Mouse (Mus musculus) embryonic facial prominence, embryonic 12.5 days (tissue): Measurements from ENCODE around the gene Impad1. TPM values are rescaled to one million over a fixed set of nuclear protein-coding genes. Genes with fewer than 3 reads are reported as not detected.

Experiments used
- ATAC-seq: fragments of 200-750 bp; cut with Nextera tagmentation; 2 replicates; pipeline ENCODE4 v1.8.0; 2017; ENCODE audit not compliant: insufficient number of reproducible peaks, insufficient read depth, low FRiP score, low TSS enrichment
- H3K27ac ChIP-seq: fragments of 300-500 bp; sonication (generic); 2 replicates; pipeline ENCODE4 v1.5.1; 2016; ENCODE audit warnings: mild to moderate bottlenecking
- H3K27me3 ChIP-seq: fragments of 300-500 bp; sonication (generic); 2 replicates; pipeline ENCODE4 v1.6.1; 2016; ENCODE audit warnings: mild to moderate bottlenecking, moderate library complexity
- H3K36me3 ChIP-seq: fragments of 300-500 bp; sonication (generic); 2 replicates; pipeline ENCODE4 v1.6.1; 2016; ENCODE audit warnings: mild to moderate bottlenecking
- H3K4me1 ChIP-seq: fragments of 300-500 bp; sonication (generic); 2 replicates; pipeline ENCODE4 v1.6.1; 2016
- H3K4me2 ChIP-seq: fragments of 300-500 bp; sonication (generic); replicated peaks from 2 replicates; pipeline ENCODE4 v1.6.1; 2016; ENCODE audit warnings: mild to moderate bottlenecking, moderate library complexity
- H3K4me3 ChIP-seq: fragments of 300-500 bp; sonication (generic); 2 replicates; pipeline ENCODE4 v1.5.1; 2016; ENCODE audit warnings: mild to moderate bottlenecking
- H3K9ac ChIP-seq: fragments of 300-500 bp; sonication (generic); 2 replicates; pipeline ENCODE4 v1.6.1; 2016; ENCODE audit warnings: mild to moderate bottlenecking, moderate library complexity
- H3K9me3 ChIP-seq: fragments of 300-500 bp; sonication (generic); 2 replicates; pipeline ENCODE4 v1.6.1; 2016; ENCODE audit warnings: mild to moderate bottlenecking, moderate library complexity
- WGBS: fragments of 180-500 bp; shearing (Covaris S2); methylation state at CpG from one replicate; pipeline ENCODE4 v1.1.7; 2016; 5-methylcytosine and 5-hydroxymethylcytosine counted together
- polyA plus RNA-seq: library from polyadenylated mRNA; unstranded; fragments of >200 nt; fragmentation: Nextera tagmentation; extraction: Ambion mirVana; gene quantifications from 2 replicates; pipeline ENCODE4 v1.2.1, GENCODE M21; 2016

Impad1 gene
- polyA plus RNA-seq, 1 experiment from 2014 or later, result 51.2 TPM

GRCm38 (mm10) chr4:4779265-4779770 is 13.8 kb downstream of the Impad1 start:
- no peak for ATAC-seq
- Histone ChIP-seq H3K9me3 (peaks cover 16% of the 10 kb centered on the region; the same call in 1 of the 2 replicates), H3K4me1 (no peaks in the 10 kb centered on the region), H3K4me2 (no peak overlapping the region), H3K27ac (no peak overlapping the region), H3K9ac (no peak overlapping the region), H3K4me3 (no peak overlapping the region), H3K36me3 (peaks cover 35% of the 10 kb centered on the region), H3K27me3 (no peaks in the 10 kb centered on the region)

GRCm38 (mm10) chr4:4771523-4772114 is 21.5 kb downstream of the Impad1 start:
- Histone ChIP-seq H3K27ac (no peak overlapping the region), H3K4me2 (no peak overlapping the region), H3K9me3 (no peaks in the 10 kb centered on the region), H3K27me3 (no peaks in the 10 kb centered on the region), H3K4me1 (no peaks in the 10 kb centered on the region), H3K4me3 (no peak overlapping the region), H3K9ac (no peak overlapping the region), H3K36me3 (peaks cover 32% of the 10 kb centered on the region)
- WGBS, result 82% methylated on average over 2 of the region's 2 CpGs
- no peak for ATAC-seq

- Histone ChIP-seq H3K4me3 (no peak overlapping the region), H3K9me3 (no peaks in the 10 kb centered on the region), H3K4me2 (no peak overlapping the region), H3K9ac (no peak overlapping the region), H3K27ac (no peak overlapping the region), H3K4me1 (no peaks in the 10 kb centered on the region), H3K27me3 (no peaks in the 10 kb centered on the region), H3K36me3 (peaks cover 17% of the 10 kb centered on the region)
- ATAC-seq, result no peak
- 81% methylated on average over 5 of the region's 5 CpGs for WGBS
Measured at GRCm38 (mm10) chr4:4765806-4766205, 27.3 kb downstream of the Impad1 start.

- H3K4me2 ChIP-seq, result no peak overlapping the region
- WGBS, result 84% methylated on average over 4 of the region's 4 CpGs
- no peak overlapping the region for H3K4me3 ChIP-seq
- H3K4me1 ChIP-seq, result no peaks in the 10 kb centered on the region
- no peaks in the 10 kb centered on the region for H3K27me3 ChIP-seq
- H3K9ac ChIP-seq, result no peak overlapping the region
- no peak overlapping the region for H3K27ac ChIP-seq
- H3K9me3 ChIP-seq, result no peaks in the 10 kb centered on the region
- ATAC-seq, result no peak
- H3K36me3 ChIP-seq, result no peaks in the 10 kb centered on the region
Measured at GRCm38 (mm10) chr4:4758376-4758775, 34.8 kb downstream of the Impad1 start.

GRCm38 (mm10) chr4:4729427-4729826 is 63.7 kb downstream of the Impad1 start:
- Histone ChIP-seq H3K27ac (no peak overlapping the region), H3K9me3 (no peaks in the 10 kb centered on the region), H3K4me2 (no peak overlapping the region), H3K36me3 (no peaks in the 10 kb centered on the region), H3K9ac (no peak overlapping the region), H3K27me3 (no peaks in the 10 kb centered on the region), H3K4me3 (no peak overlapping the region), H3K4me1 (no peaks in the 10 kb centered on the region)
- ATAC-seq, result no peak
- 68% methylated on average over 3 of the region's 3 CpGs for WGBS

- no peak overlapping the region for H3K9ac ChIP-seq
- H3K9me3 ChIP-seq, result no peaks in the 10 kb centered on the region
- no peak overlapping the region for H3K4me3 ChIP-seq
- no peaks in the 10 kb centered on the region for H3K36me3 ChIP-seq
- H3K27ac ChIP-seq, result no peak overlapping the region
- WGBS, result 85% methylated on average over 3 of the region's 3 CpGs
- no peaks in the 10 kb centered on the region for H3K4me1 ChIP-seq
- ATAC-seq, result no peak
- H3K4me2 ChIP-seq, result no peak overlapping the region
- no peaks in the 10 kb centered on the region for H3K27me3 ChIP-seq
Measured at GRCm38 (mm10) chr4:4726241-4726776, 66.8 kb downstream of the Impad1 start.

DNA sequence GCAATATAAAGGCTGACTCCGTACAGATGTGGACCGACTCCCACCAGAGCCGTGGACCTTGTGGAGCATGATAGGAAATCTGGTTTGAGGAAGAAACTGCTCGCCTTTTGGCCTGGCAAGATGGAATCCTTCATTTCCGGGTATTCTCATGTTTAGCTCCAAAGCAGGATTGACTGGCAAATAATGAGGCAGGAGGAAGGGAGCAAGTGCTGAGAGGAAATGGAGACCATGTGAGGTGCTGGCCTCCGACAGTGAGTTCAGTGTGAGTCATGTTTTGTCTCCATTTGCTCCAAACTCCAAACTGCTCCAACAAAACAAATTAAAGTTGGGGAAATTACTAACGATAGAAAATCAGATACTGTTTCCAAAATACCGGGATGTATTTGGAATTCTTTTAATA is 69.3 kb downstream of the Impad1 start:
- Histone ChIP-seq H3K9me3 (no peaks in the 10 kb centered on the region), H3K4me2 (no peak overlapping the region), H3K4me3 (no peak overlapping the region), H3K27me3 (no peaks in the 10 kb centered on the region), H3K9ac (no peak overlapping the region), H3K36me3 (no peaks in the 10 kb centered on the region), H3K27ac (0 out of 2 replicates have a peak overlapping the region, but pooled peaks have one; percentile 17), H3K4me1 (no peaks in the 10 kb centered on the region)
- no peak for ATAC-seq
- WGBS, result 50% methylated on average over 8 of the region's 8 CpGs

DNA sequence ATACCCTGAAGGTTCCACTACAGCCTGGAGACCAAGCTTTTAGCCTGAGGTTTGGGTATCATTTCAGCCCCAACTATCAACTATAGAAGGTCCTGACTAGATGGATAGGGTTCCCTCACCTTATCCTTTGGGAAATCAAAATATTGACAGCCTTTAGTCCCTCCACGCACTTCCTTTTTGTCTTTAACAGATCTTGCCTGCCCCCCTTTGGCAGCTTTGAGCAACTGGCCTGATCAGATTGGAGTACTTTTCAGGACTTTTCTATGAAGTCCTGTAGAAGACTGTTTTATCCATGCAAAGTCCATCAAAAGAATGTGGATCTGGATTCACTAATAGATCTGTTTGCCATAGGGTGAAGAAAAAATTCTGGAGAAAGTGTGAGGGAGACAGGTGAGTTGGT is 71.1 kb downstream of the Impad1 start:
- 31% methylated on average over 1 of the region's 1 CpGs for WGBS
- Histone ChIP-seq H3K9ac (no peak overlapping the region), H3K9me3 (no peaks in the 10 kb centered on the region), H3K4me2 (no peak overlapping the region), H3K4me3 (no peak overlapping the region), H3K27ac (no peak overlapping the region), H3K4me1 (no peaks in the 10 kb centered on the region), H3K36me3 (no peaks in the 10 kb centered on the region), H3K27me3 (no peaks in the 10 kb centered on the region)
- no peak for ATAC-seq

GRCm38 (mm10) chr4:4717763-4718347 is 75.3 kb downstream of the Impad1 start:
- Histone ChIP-seq H3K4me3 (no peak overlapping the region), H3K27ac (no peak overlapping the region), H3K27me3 (no peaks in the 10 kb centered on the region), H3K4me1 (no peaks in the 10 kb centered on the region), H3K9ac (no peak overlapping the region), H3K9me3 (no peaks in the 10 kb centered on the region), H3K4me2 (no peak overlapping the region), H3K36me3 (no peaks in the 10 kb centered on the region)
- WGBS, result 49% methylated on average over 4 of the region's 4 CpGs
- no peak for ATAC-seq
